8 mouse cellular contexts compared by ENCODE assay signal in the genomic region with DNA sequence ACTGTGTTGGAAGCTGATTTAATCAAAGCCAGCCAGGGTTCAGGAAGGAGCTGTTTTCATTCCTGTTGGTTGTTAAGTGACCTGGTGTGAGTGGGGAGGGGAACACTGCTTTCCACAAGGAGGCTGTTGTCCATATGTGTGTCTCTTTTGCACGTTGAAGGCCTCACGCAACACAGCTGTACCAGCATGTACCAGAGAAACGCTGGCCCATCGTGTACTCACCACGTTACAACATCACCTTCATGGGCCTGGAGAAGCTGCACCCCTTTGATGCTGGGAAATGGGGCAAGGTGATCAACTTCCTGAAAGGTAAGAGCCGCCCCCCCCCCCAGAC. TPM values are rescaled to one million over a fixed set of nuclear protein-coding genes. Genes with fewer than 3 reads are reported as not detected.
DNase-seq lines count a peak whose midpoint lies in the region; ATAC-seq and TF ChIP-seq lines count a peak whose summit lies in the region.

No protein-coding gene starts in this region.

- H3K9ac ChIP-seq in liver, adult 2 months (ENCODE audit: low read depth, low read length), result peak overlapping the region; percentile 91
- peak overlapping the region; percentile 54 for H3K9ac ChIP-seq in embryonic facial prominence, embryonic 15.5 days
- H3K9ac ChIP-seq in intestine, embryonic 15.5 days, result peak overlapping the region; percentile 76
- peak overlapping the region; percentile 85 for H3K9ac ChIP-seq in neural tube, embryonic 13.5 days

- H3K79me2 ChIP-seq in liver, adult 2 months (ENCODE audit: control insufficient read depth, insufficient read depth, low read length), result 0 out of 2 replicates have a peak, but pooled peaks cover 3% of the 10 kb centered on the region

- intact Hi-C loops in gastrocnemius, postnatal 14 days (cut with DNase I; ENCODE audit: low total_unique reads), result no loop called here

- WGBS in liver, adult 2 months, result 25% methylated on average over 6 of the region's 6 CpGs
- WGBS in embryonic facial prominence, embryonic 15.5 days, result 22% methylated on average over 6 of the region's 6 CpGs
- WGBS in intestine, embryonic 15.5 days, result 39% methylated on average over 6 of the region's 6 CpGs
- 46% methylated on average over 6 of the region's 6 CpGs for WGBS in neural tube, embryonic 13.5 days

- TF ChIP-seq POLR2A in liver, adult 2 months (IDR thresholded peaks at IDR 0.05; ENCODE audit: extremely low read depth, insufficient read depth, low read length), result no peak

- no peak for ATAC-seq in embryonic facial prominence, embryonic 15.5 days (ENCODE audit: insufficient number of reproducible peaks, low FRiP score, low TSS enrichment, low read depth)
- ATAC-seq in intestine, embryonic 15.5 days, result no peak
- no peak for ATAC-seq in neural tube, embryonic 13.5 days (ENCODE audit: low read depth)

- DNase-seq in liver, adult 2 months (ENCODE audit: extremely low read depth, low read depth, low spot score), result no peak
- DNase-seq in liver, result no peak
- DNase-seq in adrenal gland, postnatal 25 days, result no peak
- no peak for DNase-seq in gastrocnemius, postnatal 14 days
- no peak for DNase-seq in layer of hippocampus, postnatal 36 days

- H3K4me2 ChIP-seq in embryonic facial prominence, embryonic 15.5 days (replicated peaks), result peak overlapping the region; percentile 84
- peak overlapping the region; percentile 87 for H3K4me2 ChIP-seq in intestine, embryonic 15.5 days (replicated peaks)
- peak overlapping the region; percentile 87 for H3K4me2 ChIP-seq in neural tube, embryonic 13.5 days

- peak overlapping the region; percentile 82 for H3K4me3 ChIP-seq in liver, adult 2 months (ENCODE audit: insufficient read depth, low read depth, low read length)
- peak overlapping the region; percentile 66 for H3K4me3 ChIP-seq in embryonic facial prominence, embryonic 15.5 days (replicated peaks)
- H3K4me3 ChIP-seq in intestine, embryonic 15.5 days (replicated peaks), result peak overlapping the region; percentile 66
- peak overlapping the region; percentile 64 for H3K4me3 ChIP-seq in neural tube, embryonic 13.5 days

- no peaks in the 10 kb centered on the region for H3K27me3 ChIP-seq in liver, adult 2 months (ENCODE audit: control insufficient read depth, insufficient read depth, low read length)
- no peaks in the 10 kb centered on the region for H3K27me3 ChIP-seq in embryonic facial prominence, embryonic 15.5 days
- H3K27me3 ChIP-seq in intestine, embryonic 15.5 days (replicated peaks), result no peaks in the 10 kb centered on the region
- H3K27me3 ChIP-seq in neural tube, embryonic 13.5 days, result no peaks in the 10 kb centered on the region

- H3K27ac ChIP-seq in liver, adult 2 months (replicated peaks; ENCODE audit: insufficient read depth, low read depth, low read length), result peak overlapping the region; percentile 90
- H3K27ac ChIP-seq in embryonic facial prominence, embryonic 15.5 days (replicated peaks), result peak overlapping the region; percentile 83
- no peak overlapping the region for H3K27ac ChIP-seq in intestine, embryonic 15.5 days
- peak overlapping the region; percentile 92 for H3K27ac ChIP-seq in neural tube, embryonic 13.5 days (replicated peaks)

- H3K36me3 ChIP-seq in liver, adult 2 months (ENCODE audit: control insufficient read depth, insufficient read depth, low read length), result no peaks in the 10 kb centered on the region
- 0 out of 2 replicates have a peak, but pooled peaks cover 4% of the 10 kb centered on the region for H3K36me3 ChIP-seq in embryonic facial prominence, embryonic 15.5 days
- no peaks in the 10 kb centered on the region for H3K36me3 ChIP-seq in intestine, embryonic 15.5 days
- H3K36me3 ChIP-seq in neural tube, embryonic 13.5 days, result 0 out of 2 replicates have a peak, but pooled peaks cover 1% of the 10 kb centered on the region

- no peak for TF ChIP-seq CTCF in liver, adult 2 months (IDR thresholded peaks at IDR 0.05; ENCODE audit: low read depth, low read length)

- no peaks in the 10 kb centered on the region for H3K9me3 ChIP-seq in embryonic facial prominence, embryonic 15.5 days (replicated peaks)
- no peaks in the 10 kb centered on the region for H3K9me3 ChIP-seq in intestine, embryonic 15.5 days
- H3K9me3 ChIP-seq in neural tube, embryonic 13.5 days, result no peaks in the 10 kb centered on the region

- H3K4me1 ChIP-seq in liver, adult 2 months (ENCODE audit: control insufficient read depth, insufficient read depth, low read length), result peaks cover 33% of the 10 kb centered on the region
- peaks cover 75% of the 10 kb centered on the region for H3K4me1 ChIP-seq in embryonic facial prominence, embryonic 15.5 days
- peaks cover 29% of the 10 kb centered on the region for H3K4me1 ChIP-seq in intestine, embryonic 15.5 days (replicated peaks)
- H3K4me1 ChIP-seq in neural tube, embryonic 13.5 days (replicated peaks), result peaks cover 93% of the 10 kb centered on the region

RNA-seq across cellular contexts. Expression of gene Hdac11, which starts 0.7 kb away (rescaled TPM):
- 37.2 and 42.9 TPM in 2 replicates for total RNA-seq in liver, adult 2 months (2014; rRNA removed)
- polyA plus RNA-seq in liver, adult 2 months (2012; rRNA removed), result 58.4 and 60.5 TPM in 2 replicates
- polyA plus RNA-seq in embryonic facial prominence, embryonic 15.5 days (2015; fragmentation: Nextera tagmentation; extraction: Ambion mirVana), result 12.2 and 14.1 TPM in 2 replicates
- 8.7 and 10.4 TPM in 2 replicates for polyA plus RNA-seq in intestine, embryonic 15.5 days (2015; fragmentation: Nextera tagmentation; extraction: Ambion mirVana)
- polyA plus RNA-seq in neural tube, embryonic 13.5 days (2015; fragmentation: Nextera tagmentation; extraction: Ambion mirVana), result 30.6 TPM in 2 replicates
- 6.6 and 9.9 TPM in 2 replicates for total RNA-seq in adrenal gland, postnatal 25 days (2021)
- 1 to 10 TPM; 6.4 to 6.9 TPM for total RNA-seq in gastrocnemius, postnatal 14 days (2021)
- 100 to 1,000 TPM; 143 to 159 TPM for total RNA-seq in layer of hippocampus, postnatal 36 days (2021)

RNA-seq across cellular contexts. Expression of gene Nup210, which starts 40.6 kb away (rescaled TPM):
- 12.2 and 14.9 TPM in 2 replicates for total RNA-seq in liver, adult 2 months (2014; rRNA removed)
- polyA plus RNA-seq in liver, adult 2 months (2012; rRNA removed), result 13.8 and 18.3 TPM in 2 replicates
- polyA plus RNA-seq in embryonic facial prominence, embryonic 15.5 days (2015; fragmentation: Nextera tagmentation; extraction: Ambion mirVana), result 9.2 and 9.9 TPM in 2 replicates
- 18.2 and 19.4 TPM in 2 replicates for polyA plus RNA-seq in intestine, embryonic 15.5 days (2015; fragmentation: Nextera tagmentation; extraction: Ambion mirVana)
- 12.5 and 14.2 TPM in 2 replicates for polyA plus RNA-seq in neural tube, embryonic 13.5 days (2015; fragmentation: Nextera tagmentation; extraction: Ambion mirVana)
- 3.9 and 6.3 TPM in 2 replicates for total RNA-seq in adrenal gland, postnatal 25 days (2021)
- 10 to 100 TPM; 16.9 to 18.1 TPM for total RNA-seq in gastrocnemius, postnatal 14 days (2021)
- 10 to 100 TPM; 19.1 to 24.7 TPM for total RNA-seq in layer of hippocampus, postnatal 36 days (2021)

RNA-seq across cellular contexts. Expression of gene Fbln2, which starts 55.1 kb away (rescaled TPM):
- 1.4 and 2.3 TPM in 2 replicates for total RNA-seq in liver, adult 2 months (2014; rRNA removed)
- 3.4 and 3.5 TPM in 2 replicates for polyA plus RNA-seq in liver, adult 2 months (2012; rRNA removed)
- polyA plus RNA-seq in embryonic facial prominence, embryonic 15.5 days (2015; fragmentation: Nextera tagmentation; extraction: Ambion mirVana), result 240 and 260 TPM in 2 replicates
- polyA plus RNA-seq in intestine, embryonic 15.5 days (2015; fragmentation: Nextera tagmentation; extraction: Ambion mirVana), result 51.8 and 56.9 TPM in 2 replicates
- 34.4 and 37.7 TPM in 2 replicates for polyA plus RNA-seq in neural tube, embryonic 13.5 days (2015; fragmentation: Nextera tagmentation; extraction: Ambion mirVana)
- total RNA-seq in adrenal gland, postnatal 25 days (2021), result 10.1 and 11.3 TPM in 2 replicates
- 10 to 100 TPM; 62.5 to 62.6 TPM for total RNA-seq in gastrocnemius, postnatal 14 days (2021)
- 10 to 100 TPM in 1 of 2 experiments, 1 to 10 TPM in 1; 9.3 to 10.3 TPM for total RNA-seq in layer of hippocampus, postnatal 36 days (2021)
